Mouse (Mus musculus) liver, embryonic 14.5 days (tissue): Measurements from ENCODE around the gene Vmn1r226. TPM values are rescaled to one million over a fixed set of nuclear protein-coding genes. Genes with fewer than 3 reads are reported as not detected.

Source experiments
- ATAC-seq: fragments of 200-750 bp; cut with Nextera tagmentation; 2 replicates; pipeline ENCODE4 v1.8.0; 2017; ENCODE audit warnings: moderate number of reproducible peaks, mild to moderate bottlenecking, moderate library complexity; ENCODE audit not compliant: insufficient read depth
- DNase-seq, 3 experiments: peaks; one replicate each; pipeline ENCODE4 v3.0.0-alpha.2; 2012 to 2013; ENCODE audit warnings: low read depth in 3 of 3, low spot score in 3 of 3
- H3K27ac ChIP-seq: fragments of 300-500 bp; sonication (generic); 2 replicates; pipeline ENCODE4 v1.5.1; 2014; ENCODE audit warnings: moderate library complexity, mild to moderate bottlenecking, control low read depth, inconsistent platforms
- H3K27me3 ChIP-seq: fragments of 300-500 bp; sonication (generic); 2 replicates; pipeline ENCODE4 v1.6.1; 2014; ENCODE audit warnings: mild to moderate bottlenecking, low read length, moderate library complexity; ENCODE audit not compliant: control insufficient read depth, insufficient read depth
- H3K36me3 ChIP-seq: fragments of 300-500 bp; sonication (generic); replicated peaks from 2 replicates; pipeline ENCODE4 v1.6.1; 2014; ENCODE audit warnings: low read depth; ENCODE audit not compliant: control insufficient read depth, insufficient read depth
- H3K4me1 ChIP-seq, 2 experiments: fragments of 200-500 bp in 1 of 2; fragments of 300-500 bp in 1 of 2; sonication (generic) in 1 of 2; replicated peaks; 2 replicates each; pipeline ENCODE4 v1.6.1; 2012 to 2014; ENCODE audit warnings: antibody characterized with exemption in 1 of 2, inconsistent platforms in 1 of 2, low read length in 1 of 2; ENCODE audit not compliant: control insufficient read depth in 2 of 2, insufficient read depth in 2 of 2
- H3K4me2 ChIP-seq: fragments of 300-500 bp; sonication (generic); 2 replicates; pipeline ENCODE4 v1.6.1; 2014; ENCODE audit warnings: low read depth, mild to moderate bottlenecking, control low read depth, moderate library complexity
- H3K4me3 ChIP-seq, 2 experiments: fragments of 200-500 bp in 1 of 2; fragments of 300-500 bp in 1 of 2; sonication (generic) in 1 of 2; 2 replicates each; pipeline ENCODE4 v1.5.1; 2012 to 2014; ENCODE audit warnings: low read depth in 2 of 2, low read length in 2 of 2, mild to moderate bottlenecking in 2 of 2, control low read depth in 1 of 2, inconsistent platforms in 1 of 2, moderate library complexity in 1 of 2; ENCODE audit not compliant: insufficient read depth in 1 of 2
- H3K9ac ChIP-seq: fragments of 300-500 bp; sonication (generic); replicated peaks from 2 replicates; pipeline ENCODE4 v1.6.1; 2014; ENCODE audit warnings: mild to moderate bottlenecking, control low read depth, moderate library complexity
- H3K9me3 ChIP-seq: fragments of 300-500 bp; sonication (generic); 2 replicates; pipeline ENCODE4 v1.6.1; 2016; ENCODE audit warnings: low read length, mixed read lengths; ENCODE audit not compliant: control insufficient read depth
- CTCF ChIP-seq: IDR thresholded peaks from 2 replicates; pipeline ENCODE4 v1.5.1; 2016; ENCODE audit warnings: antibody characterized with exemption, low read depth, control low read depth
- EP300 ChIP-seq: IDR thresholded peaks from 2 replicates; pipeline ENCODE4 v1.6.1; 2016; ENCODE audit warnings: antibody characterized with exemption, low read depth
- WGBS: fragments of 180-500 bp; shearing (Covaris S2); extraction: QIAGEN DNeasy Blood & Tissue Kit; methylation state at CpG from one replicate; pipeline ENCODE4 v1.1.7; 2014; ENCODE audit not compliant: insufficient replicate concordance; 5-methylcytosine and 5-hydroxymethylcytosine counted together
- polyA plus RNA-seq, 2 experiments: library from polyadenylated mRNA; depleted of rRNA in 1 of 2; stranded (reverse) in 1 of 2; unstranded in 1 of 2; fragments of >200 nt; fragmentation: Nextera tagmentation in 1 of 2; extraction: Ambion mirVana in 1 of 2; gene quantifications; 2 replicates each; pipeline versions ENCODE4 v1.2.1 to v1.2.3; 2012 to 2014

Gene Vmn1r226
- polyA plus RNA-seq (2012; rRNA removed) (not detected in 2 replicates), polyA plus RNA-seq (2014; fragmentation: Nextera tagmentation; extraction: Ambion mirVana) (not detected in 2 replicates)

DNA sequence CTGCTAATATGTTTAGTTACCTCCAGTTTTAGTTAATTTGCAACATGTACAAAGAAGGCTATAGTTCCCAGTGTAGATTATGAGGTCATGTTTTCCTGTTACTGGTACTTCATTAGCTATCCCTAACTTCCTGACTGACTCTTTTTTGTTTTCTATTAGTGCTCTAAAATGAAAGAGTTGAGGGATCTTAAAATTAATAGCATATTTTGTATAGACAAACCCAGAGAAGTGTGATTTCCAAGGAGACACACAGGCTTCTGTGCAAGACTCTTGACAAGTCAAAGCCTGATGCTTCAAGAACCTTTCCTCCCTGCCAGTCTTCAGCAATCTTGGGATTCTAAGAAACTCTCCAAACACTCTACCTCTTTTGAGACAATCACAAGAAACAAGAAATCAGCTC, at the start of gene Vmn1r226:
TSS of gene Vmn1r226 (plus strand) at position 301 of the 400 bp plus-strand sequence.
- no peak for TF ChIP-seq CTCF
- no peak for TF ChIP-seq EP300
- H3K9ac ChIP-seq = no peak within 1 kb of the TSS
- H3K27ac ChIP-seq = no peak within 1 kb of the TSS
- H3K4me3 ChIP-seq = no peak within 1 kb of the TSS
- H3K4me2 ChIP-seq = no peak within 1 kb of the TSS
- H3K9me3 ChIP-seq = no peaks in the 10 kb centered on the region
- ATAC-seq = no peak
- H3K27me3 ChIP-seq = no peaks in the 10 kb centered on the region
- no peaks in the 10 kb centered on the region for H3K4me1 ChIP-seq
- no peaks in the 10 kb centered on the region for H3K36me3 ChIP-seq
- no peak for DNase-seq

DNA sequence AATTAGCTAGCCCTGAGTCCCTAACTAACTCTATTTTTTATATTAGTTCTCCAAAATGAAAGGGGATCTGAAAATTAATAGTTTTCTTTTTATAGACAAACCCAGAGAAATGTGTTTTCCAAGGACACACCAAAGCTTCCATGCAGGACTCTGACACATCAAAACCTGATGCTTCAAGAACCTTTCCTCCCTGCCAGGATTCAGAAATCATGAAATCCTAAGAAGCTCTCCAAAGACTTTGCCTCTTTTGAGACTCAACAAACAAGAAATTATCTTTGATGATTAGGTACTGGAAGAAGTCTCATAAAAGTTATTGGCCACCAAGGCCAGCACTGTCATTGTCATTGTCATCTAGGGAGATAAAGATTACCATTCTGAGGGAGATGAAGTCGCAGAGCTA, 46.9 kb downstream of the Vmn1r226 start, which contains the start of gene Vmn1r227:
TSS of gene Vmn1r227 (plus strand) at position 301 of the 400 bp plus-strand sequence.
- no peaks in the 10 kb centered on the region for H3K27me3 ChIP-seq
- H3K4me1 ChIP-seq = no peaks in the 10 kb centered on the region
- no peak for TF ChIP-seq CTCF
- WGBS = 12% methylated on average over 1 of the region's 1 CpGs
- H3K9me3 ChIP-seq = no peaks in the 10 kb centered on the region
- DNase-seq = no peak
- no peak within 1 kb of the TSS for H3K4me2 ChIP-seq
- H3K36me3 ChIP-seq = no peaks in the 10 kb centered on the region
- ATAC-seq = no peak
- no peak within 1 kb of the TSS for H3K9ac ChIP-seq
- H3K4me3 ChIP-seq = no peak within 1 kb of the TSS
- H3K27ac ChIP-seq = no peak within 1 kb of the TSS

Other genes starting within 250 kb of the Vmn1r226 start
- not detected in 2 replicates for gene Vmn2r108, start 201.5 kb upstream of the Vmn1r226 start, polyA plus RNA-seq (2012; rRNA removed)
- gene Vmn2r108, start 201.5 kb upstream of the Vmn1r226 start, polyA plus RNA-seq (2014; fragmentation: Nextera tagmentation; extraction: Ambion mirVana) = not detected in 2 replicates
- not detected in 2 replicates for gene Vmn1r225, start 184.7 kb upstream of the Vmn1r226 start, polyA plus RNA-seq (2012; rRNA removed)
- not detected in 2 replicates for gene Vmn1r225, start 184.7 kb upstream of the Vmn1r226 start, polyA plus RNA-seq (2014; fragmentation: Nextera tagmentation; extraction: Ambion mirVana)
- not detected in 2 replicates for gene Vmn2r109, start 118.1 kb upstream of the Vmn1r226 start, polyA plus RNA-seq (2012; rRNA removed)
- gene Vmn2r109, start 118.1 kb upstream of the Vmn1r226 start, polyA plus RNA-seq (2014; fragmentation: Nextera tagmentation; extraction: Ambion mirVana) = not detected in 2 replicates
- not detected in 2 replicates for gene Vmn2r110, start 86.4 kb upstream of the Vmn1r226 start, polyA plus RNA-seq (2012; rRNA removed)
- 0.01 TPM in 1 of 2 replicates, not detected in the other for gene Vmn2r110, start 86.4 kb upstream of the Vmn1r226 start, polyA plus RNA-seq (2014; fragmentation: Nextera tagmentation; extraction: Ambion mirVana)
- gene Fpr-rs3, start 58.0 kb upstream of the Vmn1r226 start, polyA plus RNA-seq (2012; rRNA removed) = not detected in 2 replicates
- not detected in 2 replicates for gene Fpr-rs3, start 58.0 kb upstream of the Vmn1r226 start, polyA plus RNA-seq (2014; fragmentation: Nextera tagmentation; extraction: Ambion mirVana)
- gene Vmn1r227, start 47.0 kb downstream of the Vmn1r226 start, polyA plus RNA-seq (2012; rRNA removed) = not detected in 2 replicates
- gene Vmn1r227, start 47.0 kb downstream of the Vmn1r226 start, polyA plus RNA-seq (2014; fragmentation: Nextera tagmentation; extraction: Ambion mirVana) = not detected in 2 replicates
- gene Vmn1r228, start 103.3 kb downstream of the Vmn1r226 start, polyA plus RNA-seq (2012; rRNA removed) = not detected in 2 replicates
- not detected in 2 replicates for gene Vmn1r228, start 103.3 kb downstream of the Vmn1r226 start, polyA plus RNA-seq (2014; fragmentation: Nextera tagmentation; extraction: Ambion mirVana)
- gene Vmn1r229, start 128.7 kb downstream of the Vmn1r226 start, polyA plus RNA-seq (2012; rRNA removed) = not detected in 2 replicates
- not detected in 2 replicates for gene Vmn1r229, start 128.7 kb downstream of the Vmn1r226 start, polyA plus RNA-seq (2014; fragmentation: Nextera tagmentation; extraction: Ambion mirVana)
- gene Vmn1r230, start 157.6 kb downstream of the Vmn1r226 start, polyA plus RNA-seq (2012; rRNA removed) = not detected in 2 replicates
- gene Vmn1r230, start 157.6 kb downstream of the Vmn1r226 start, polyA plus RNA-seq (2014; fragmentation: Nextera tagmentation; extraction: Ambion mirVana) = not detected in 2 replicates
- gene Vmn1r231, start 222.2 kb downstream of the Vmn1r226 start, polyA plus RNA-seq (2012; rRNA removed) = not detected in 2 replicates
- gene Vmn1r231, start 222.2 kb downstream of the Vmn1r226 start, polyA plus RNA-seq (2014; fragmentation: Nextera tagmentation; extraction: Ambion mirVana) = not detected in 2 replicates
- not detected in 2 replicates for gene Vmn1r232, start 236.9 kb downstream of the Vmn1r226 start, polyA plus RNA-seq (2012; rRNA removed)
- gene Vmn1r232, start 236.9 kb downstream of the Vmn1r226 start, polyA plus RNA-seq (2014; fragmentation: Nextera tagmentation; extraction: Ambion mirVana) = not detected in 2 replicates